Mouse (Mus musculus) midbrain, embryonic 16.5 days (tissue): Measurements from ENCODE around the gene Il25. TPM values are rescaled to one million over a fixed set of nuclear protein-coding genes. Genes with fewer than 3 reads are reported as not detected.

Experiments used
- ATAC-seq: fragments of 200-750 bp; cut with Nextera tagmentation; 2 replicates; pipeline ENCODE4 v1.8.0; 2017; ENCODE audit warnings: moderate TSS enrichment
- H3K27ac ChIP-seq: fragments of 300-500 bp; sonication (generic); 2 replicates; pipeline ENCODE4 v1.5.1; 2014; ENCODE audit warnings: mild to moderate bottlenecking, low read length, mixed read lengths
- H3K27me3 ChIP-seq: fragments of 300-500 bp; sonication (generic); 2 replicates; pipeline ENCODE4 v1.6.1; 2014; ENCODE audit warnings: low read depth, low read length, mixed read lengths; ENCODE audit not compliant: control insufficient read depth, insufficient read depth
- H3K36me3 ChIP-seq: fragments of 300-500 bp; sonication (generic); 2 replicates; pipeline ENCODE4 v1.6.1; 2014; ENCODE audit warnings: mild to moderate bottlenecking, low read length, moderate library complexity, mixed read lengths; ENCODE audit not compliant: control insufficient read depth, insufficient read depth
- H3K4me1 ChIP-seq: fragments of 300-500 bp; sonication (generic); 2 replicates; pipeline ENCODE4 v1.6.1; 2014; ENCODE audit warnings: mild to moderate bottlenecking, low read length, mixed read lengths; ENCODE audit not compliant: control insufficient read depth, insufficient read depth
- H3K4me2 ChIP-seq: fragments of 300-500 bp; sonication (generic); 2 replicates; pipeline ENCODE4 v1.6.1; 2014; ENCODE audit warnings: mild to moderate bottlenecking, low read length, mixed read lengths
- H3K4me3 ChIP-seq: fragments of 300-500 bp; sonication (generic); 2 replicates; pipeline ENCODE4 v1.5.1; 2014; ENCODE audit warnings: low read depth, mild to moderate bottlenecking, low read length, moderate library complexity, mixed read lengths
- H3K9ac ChIP-seq: fragments of 300-500 bp; sonication (generic); 2 replicates; pipeline ENCODE4 v1.6.1; 2014; ENCODE audit warnings: low read depth, low read length, mixed read lengths
- H3K9me3 ChIP-seq: fragments of 300-500 bp; sonication (generic); replicated peaks from 2 replicates; pipeline ENCODE4 v1.6.1; 2014; ENCODE audit warnings: mild to moderate bottlenecking, low read length, mixed read lengths; ENCODE audit not compliant: control insufficient read depth, poor library complexity, severe bottlenecking
- WGBS: fragments of 180-500 bp; shearing (Covaris S2); extraction: QIAGEN DNeasy Blood & Tissue Kit; methylation state at CpG from one replicate; pipeline ENCODE4 v1.1.7; 2014; 5-methylcytosine and 5-hydroxymethylcytosine counted together
- polyA plus RNA-seq: library from polyadenylated mRNA; unstranded; fragments of >200 nt; fragmentation: Nextera tagmentation; extraction: Ambion mirVana; gene quantifications from 2 replicates; pipeline ENCODE4 v1.2.1, GENCODE M21; 2015

Gene Il25
- polyA plus RNA-seq, 1 experiment from 2014 or later: 0.51 TPM

- no peak overlapping the region for H3K27ac ChIP-seq
- H3K4me3 ChIP-seq: no peak overlapping the region
- no peaks in the 10 kb centered on the region for H3K27me3 ChIP-seq
- no peaks in the 10 kb centered on the region for H3K36me3 ChIP-seq
- no peak overlapping the region for H3K9ac ChIP-seq
- H3K4me2 ChIP-seq: no peak overlapping the region
- no peak for ATAC-seq
- H3K9me3 ChIP-seq: no peaks in the 10 kb centered on the region
- H3K4me1 ChIP-seq: no peaks in the 10 kb centered on the region
- 92% methylated on average over 16 of the region's 16 CpGs for WGBS
Observed at GRCm38 (mm10) chr14:54937361-54938182, 5.1 kb downstream of the Il25 start.

- no peak overlapping the region for H3K4me3 ChIP-seq
- no peaks in the 10 kb centered on the region for H3K9me3 ChIP-seq
- H3K27ac ChIP-seq: no peak overlapping the region
- no peaks in the 10 kb centered on the region for H3K36me3 ChIP-seq
- WGBS: 80% methylated on average over 15 of the region's 15 CpGs
- no peak for ATAC-seq
- H3K4me2 ChIP-seq: no peak overlapping the region
- no peaks in the 10 kb centered on the region for H3K4me1 ChIP-seq
- no peaks in the 10 kb centered on the region for H3K27me3 ChIP-seq
- no peak overlapping the region for H3K9ac ChIP-seq
Observed at GRCm38 (mm10) chr14:54938431-54939219, 6.1 kb downstream of the Il25 start.

- Histone ChIP-seq H3K36me3 (no peaks in the 10 kb centered on the region), H3K27me3 (no peaks in the 10 kb centered on the region), H3K4me2 (no peak overlapping the region), H3K9me3 (no peaks in the 10 kb centered on the region), H3K27ac (no peak overlapping the region), H3K4me3 (no peak overlapping the region), H3K9ac (no peak overlapping the region), H3K4me1 (no peaks in the 10 kb centered on the region)
- ATAC-seq: no peak
- 57% methylated on average over 12 of the region's 12 CpGs for WGBS
Observed at GRCm38 (mm10) chr14:54939434-54940175, 7.1 kb downstream of the Il25 start.

- Histone ChIP-seq H3K36me3 (no peaks in the 10 kb centered on the region), H3K4me3 (no peak overlapping the region), H3K27me3 (no peaks in the 10 kb centered on the region), H3K27ac (no peak overlapping the region), H3K4me2 (no peak overlapping the region), H3K9ac (no peak overlapping the region), H3K4me1 (no peaks in the 10 kb centered on the region), H3K9me3 (no peaks in the 10 kb centered on the region)
- 86% methylated on average over 3 of the region's 3 CpGs for WGBS
- no peak for ATAC-seq
Observed at GRCm38 (mm10) chr14:54940176-54940530, 7.7 kb downstream of the Il25 start.

- Histone ChIP-seq H3K9me3 (no peaks in the 10 kb centered on the region), H3K4me3 (no peak overlapping the region), H3K27ac (no peak overlapping the region), H3K27me3 (no peaks in the 10 kb centered on the region), H3K36me3 (no peaks in the 10 kb centered on the region), H3K9ac (no peak overlapping the region), H3K4me1 (no peaks in the 10 kb centered on the region), H3K4me2 (no peak overlapping the region)
- no peak for ATAC-seq
- 68% methylated on average over 13 of the region's 13 CpGs for WGBS
Observed at GRCm38 (mm10) chr14:54941024-54941978, 8.8 kb downstream of the Il25 start.

- Histone ChIP-seq H3K27me3 (no peaks in the 10 kb centered on the region), H3K36me3 (no peaks in the 10 kb centered on the region), H3K9me3 (no peaks in the 10 kb centered on the region), H3K27ac (no peak overlapping the region), H3K9ac (no peak overlapping the region), H3K4me2 (no peak overlapping the region), H3K4me3 (no peak overlapping the region), H3K4me1 (no peaks in the 10 kb centered on the region)
- ATAC-seq: no peak
- WGBS: 87% methylated on average over 8 of the region's 8 CpGs
Observed at GRCm38 (mm10) chr14:54942479-54942878, 10.0 kb downstream of the Il25 start.

GRCm38 (mm10) chr14:54943971-54944370, 11.5 kb downstream of the Il25 start:
- no peak overlapping the region for H3K27ac ChIP-seq
- H3K36me3 ChIP-seq: no peaks in the 10 kb centered on the region
- no peaks in the 10 kb centered on the region for H3K9me3 ChIP-seq
- no peak overlapping the region for H3K4me3 ChIP-seq
- H3K27me3 ChIP-seq: no peaks in the 10 kb centered on the region
- no peak overlapping the region for H3K4me2 ChIP-seq
- no peak overlapping the region for H3K9ac ChIP-seq
- ATAC-seq: no peak
- 93% methylated on average over 7 of the region's 7 CpGs for WGBS
- H3K4me1 ChIP-seq: no peaks in the 10 kb centered on the region

GRCm38 (mm10) chr14:54944939-54945338, 12.4 kb downstream of the Il25 start:
- Histone ChIP-seq H3K4me2 (no peak overlapping the region), H3K9me3 (no peaks in the 10 kb centered on the region), H3K36me3 (no peaks in the 10 kb centered on the region), H3K27me3 (no peaks in the 10 kb centered on the region), H3K4me1 (no peaks in the 10 kb centered on the region), H3K27ac (no peak overlapping the region), H3K9ac (no peak overlapping the region), H3K4me3 (no peak overlapping the region)
- no peak for ATAC-seq
- 76% methylated on average over 2 of the region's 2 CpGs for WGBS
